Mouse (Mus musculus): ENCODE results near the gene Gps1.
"Not testable (repeated sequence)": the region's sequence is repeated elsewhere in the genome, so short reads cannot be mapped to it uniquely, and the experiment has no call there.

Gps1 gene

GRCm38 (mm10) chr11:120822321-120822720, 38.2 kb downstream of the Gps1 start:
- DNase-seq (ENCODE audit: low read depth, low spot score) = no peak

DNA sequence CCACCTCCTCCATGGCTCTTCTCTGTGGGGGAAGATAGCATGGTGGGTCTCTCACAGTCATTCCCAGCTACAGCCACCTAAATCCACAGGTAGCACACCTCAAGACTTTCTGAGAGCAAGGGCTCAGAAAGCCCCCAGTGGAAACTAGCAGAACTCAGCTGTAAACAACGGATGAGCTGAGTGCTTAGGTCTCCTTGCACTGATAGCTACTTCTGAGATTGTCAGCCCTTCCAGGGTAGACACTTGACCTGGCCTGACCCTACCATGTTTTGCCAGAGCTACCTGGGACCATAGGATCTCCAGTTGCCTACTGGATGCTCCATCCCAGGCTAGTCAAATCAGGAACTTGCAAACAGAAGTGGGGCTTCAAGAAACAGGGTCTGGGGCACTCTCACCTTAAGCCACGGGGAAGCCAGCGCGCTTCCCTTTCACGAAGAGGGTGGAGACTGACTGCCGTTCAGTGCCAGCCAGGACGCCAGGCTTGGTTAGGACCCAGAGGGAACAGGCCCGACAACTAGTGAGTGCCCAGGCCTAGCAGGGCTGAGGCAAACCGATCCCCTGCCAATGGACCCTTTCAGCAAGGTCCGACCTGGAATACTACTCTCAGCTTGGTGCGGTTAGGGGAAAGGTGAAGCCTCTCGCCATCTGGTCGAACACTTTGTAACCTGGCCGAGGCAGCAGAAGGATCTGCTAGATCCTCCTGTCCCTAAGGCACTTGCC, 38.9 kb downstream of the Gps1 start:
- DNase-seq (ENCODE audit: low read depth, low spot score) = peak; percentile 4

GRCm38 (mm10) chr11:120823551-120823947, 39.5 kb downstream of the Gps1 start:
- no peak for DNase-seq (ENCODE audit: low read depth, low spot score)

- peak; percentile 90 for DNase-seq (ENCODE audit: low read depth, low spot score)
Measured at GRCm38 (mm10) chr11:120823956-120824786, 40.1 kb downstream of the Gps1 start, which contains the start of gene Fasn. Fasn (minus strand) TSS chr11:120824547.

- no peak for DNase-seq (ENCODE audit: low read depth, low spot score)
Measured at GRCm38 (mm10) chr11:120824787-120825288, 40.8 kb downstream of the Gps1 start.

- DNase-seq (ENCODE audit: low read depth, low spot score) = peak; percentile 8
Measured at GRCm38 (mm10) chr11:120825289-120825863, 41.3 kb downstream of the Gps1 start.

- DNase-seq (ENCODE audit: low read depth, low spot score) = no peak
Measured at GRCm38 (mm10) chr11:120826016-120826953, 42.2 kb downstream of the Gps1 start.

DNA sequence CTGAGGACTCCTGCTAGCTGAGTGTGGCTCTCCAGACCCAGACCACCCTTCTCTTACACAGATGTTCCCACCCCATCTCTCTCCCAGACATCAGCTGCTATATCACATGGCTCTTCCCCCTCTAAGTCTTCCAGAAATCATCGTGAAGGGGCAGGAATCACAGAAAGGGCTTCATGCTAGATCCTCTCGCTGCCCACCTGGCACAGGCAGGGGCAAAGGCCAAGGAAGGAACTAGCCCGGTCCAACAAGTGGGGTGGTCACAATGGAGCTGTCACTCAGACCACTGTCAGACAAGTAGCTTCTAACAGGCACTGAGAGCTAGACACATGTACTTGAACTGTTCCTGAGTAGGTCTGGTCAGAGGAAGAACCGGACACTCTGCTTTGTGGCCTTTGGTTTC, 44.3 kb downstream of the Gps1 start:
- no peak for DNase-seq (ENCODE audit: low read depth, low spot score)

GRCm38 (mm10) chr11:120829757-120830532, 45.9 kb downstream of the Gps1 start:
- DNase-seq (ENCODE audit: low read depth, low spot score) = no peak

DNA sequence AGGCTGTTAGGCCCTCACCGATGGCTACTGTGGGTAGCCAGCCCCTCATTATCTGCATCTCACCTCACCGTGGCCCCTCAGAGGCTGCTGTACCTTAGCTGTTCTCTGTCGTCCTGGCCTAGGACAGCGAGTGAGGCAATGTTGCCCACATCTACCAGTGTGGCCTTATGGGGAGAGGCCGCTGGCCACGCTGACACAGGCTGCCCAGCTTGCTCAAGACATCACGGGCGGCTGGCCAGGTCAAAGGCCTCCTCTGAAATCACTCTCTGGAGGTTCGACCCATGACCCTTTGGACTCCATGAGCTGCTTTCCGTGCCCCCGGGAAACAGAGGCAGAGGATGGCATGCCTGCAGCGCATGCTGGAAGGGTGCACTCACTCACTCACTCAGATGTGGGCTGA, 46.6 kb downstream of the Gps1 start:
- no peak for DNase-seq (ENCODE audit: low read depth, low spot score)

DNA sequence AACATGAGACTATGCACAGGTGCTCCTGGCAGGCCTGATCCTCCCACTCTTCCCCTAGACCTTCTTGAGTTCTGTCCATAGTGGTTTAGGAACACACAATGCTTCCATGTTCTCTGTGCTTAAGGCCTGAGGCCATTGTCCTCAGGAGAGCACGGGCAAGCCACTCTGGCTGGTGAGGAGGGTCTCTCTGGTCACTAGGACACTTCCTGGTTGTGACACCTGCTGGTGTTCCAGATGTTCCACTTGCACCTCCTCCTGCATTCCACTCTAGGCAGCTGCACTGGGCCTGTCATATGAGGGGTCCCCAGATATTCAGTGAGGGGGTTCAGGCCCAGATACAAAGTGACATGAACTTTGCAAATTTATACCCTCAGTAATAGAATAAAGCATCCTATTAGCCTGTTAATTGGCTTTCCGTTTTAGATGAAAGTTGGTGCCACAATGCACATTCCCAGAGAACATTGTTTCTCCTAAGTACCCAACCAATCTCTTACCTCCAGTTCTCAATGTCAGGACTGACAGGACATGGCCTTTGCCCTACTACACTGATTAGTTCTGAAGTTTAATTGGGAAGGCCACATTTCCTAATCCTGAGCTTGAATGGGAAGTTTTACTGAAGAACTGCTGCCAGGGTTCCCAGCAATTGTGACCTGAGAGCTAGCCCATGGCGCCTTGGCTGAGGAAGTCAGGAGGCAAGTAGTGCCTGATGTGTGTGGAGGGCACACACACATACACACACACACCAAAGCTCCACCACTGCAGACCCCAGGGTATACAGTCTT, 47.8 kb downstream of the Gps1 start:
- DNase-seq (ENCODE audit: low read depth, low spot score) = no peak

DNA sequence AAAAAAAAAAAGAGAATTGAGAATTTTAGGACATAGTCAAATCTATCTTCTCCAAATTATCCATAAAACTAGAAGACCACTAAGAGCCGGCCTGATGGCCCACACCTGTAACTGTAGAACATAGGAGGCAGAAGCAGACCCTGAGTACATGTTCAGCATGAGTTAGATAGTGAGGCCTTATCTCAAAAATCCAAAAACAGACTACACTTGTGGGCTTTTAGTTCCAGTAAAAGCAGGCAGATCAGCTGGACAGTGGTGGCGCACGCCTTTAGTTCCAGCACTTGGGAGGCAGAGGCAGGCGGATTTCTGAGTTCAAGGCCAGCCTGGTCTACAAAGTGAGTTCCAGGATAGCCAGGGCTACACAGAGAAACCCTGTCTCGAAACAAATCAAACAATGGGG, 48.9 kb downstream of the Gps1 start:
- DNase-seq (ENCODE audit: low read depth, low spot score) = not testable (repeated sequence)

DNA sequence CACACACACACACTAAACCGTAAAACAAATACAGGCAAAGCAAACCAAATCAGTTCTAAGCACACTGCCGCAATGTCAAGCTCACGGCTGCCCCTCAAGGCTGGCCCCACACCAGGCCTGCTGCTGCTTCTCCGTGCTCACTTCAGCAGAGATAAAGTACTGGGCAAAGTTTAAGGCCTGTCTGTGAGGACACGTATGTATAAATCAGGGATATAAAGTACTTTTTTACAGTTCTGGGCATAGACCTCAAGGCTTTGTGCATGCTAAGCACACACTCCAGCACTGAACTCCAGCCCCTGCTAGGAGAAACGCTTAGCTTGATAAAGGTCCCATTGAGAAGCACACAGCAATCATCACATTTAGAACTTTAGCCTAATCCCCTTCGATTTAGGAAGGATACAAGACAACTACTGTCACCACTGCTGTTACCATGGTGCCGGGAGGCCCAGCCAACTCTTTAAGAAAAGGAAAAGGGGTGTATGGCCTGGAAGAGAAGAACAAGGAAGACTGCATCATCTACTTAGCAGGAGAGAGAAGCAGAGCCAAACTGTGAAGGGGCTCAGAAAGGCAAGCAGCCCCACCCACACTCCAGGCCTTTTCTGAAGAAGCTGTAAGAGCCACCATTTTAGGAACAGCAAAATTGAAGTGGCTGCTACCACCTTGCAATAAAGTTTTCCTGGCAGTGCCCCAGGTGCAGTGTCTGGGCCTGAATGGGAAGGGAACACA, 49.6 kb downstream of the Gps1 start:
- no peak for DNase-seq (ENCODE audit: low read depth, low spot score)
